9 mouse cellular contexts compared by ENCODE assay signal in genomic region chr5:22327170-22327569, GRCm38 (mm10). TPM values are rescaled to one million over a fixed set of nuclear protein-coding genes. Genes with fewer than 3 reads are reported as not detected.
DNase-seq lines count a peak whose midpoint lies in the region; ATAC-seq and TF ChIP-seq lines count a peak whose summit lies in the region.
"Had no signal": no experiment of that assay in that cellular context is flagged by ENCODE, and none has a peak within 500 bp of the region (broad histone marks: within the 10 kb centered on the region; RNA-seq: fewer than 3 reads in every experiment).

No protein-coding gene starts in this region.

- peak; percentile 63 to 82 (median 73) for TF ChIP-seq CTCF in MEL (IDR thresholded peaks at IDR 0.05 in 2 of 3, conservative IDR thresholded peaks at IDR 0.05 in 1 of 3; ENCODE audit: control insufficient read depth in 1 of 3, insufficient read depth in 1 of 3, low read depth in 2 of 3, low read length in 3 of 3, poor library complexity in 1 of 3, severe bottlenecking in 1 of 3)

- no peak overlapping the region for H3K4me2 ChIP-seq in intestine, embryonic 14.5 days (ENCODE audit: low read length)
- no peak overlapping the region for H3K4me2 ChIP-seq in intestine, embryonic 16.5 days (ENCODE audit: low read depth, low read length)
- H3K4me2 ChIP-seq: embryonic facial prominence, embryonic 15.5 days had no signal

- 0 out of 2 replicates have a peak, but pooled peaks cover 2% of the 10 kb centered on the region for H3K9me3 ChIP-seq in intestine, embryonic 14.5 days (ENCODE audit: control insufficient read depth, low read length)
- H3K9me3 ChIP-seq in intestine, embryonic 16.5 days (ENCODE audit: control insufficient read depth, low read length), result no peaks in the 10 kb centered on the region
- no peaks in the 10 kb centered on the region for H3K9me3 ChIP-seq in MEL (replicated peaks; ENCODE audit: insufficient read depth, low read length)
- H3K9me3 ChIP-seq: embryonic facial prominence, embryonic 15.5 days had no signal

- TF ChIP-seq RAD21 in MEL (IDR thresholded peaks at IDR 0.05; ENCODE audit: low read depth, low read length), result peak; percentile 37

- no peak for TF ChIP-seq EP300 in MEL (IDR thresholded peaks at IDR 0.05; ENCODE audit: low read depth in 1 of 2, low read length in 2 of 2)

- no peak for TF ChIP-seq POLR2A in MEL (IDR thresholded peaks at IDR 0.05; ENCODE audit: control insufficient read depth in 1 of 2, insufficient read depth in 1 of 2, low read depth in 1 of 2, low read length in 2 of 2, poor library complexity in 1 of 2)

- H3K9ac ChIP-seq in intestine, embryonic 14.5 days (ENCODE audit: low read length), result no peak overlapping the region
- H3K9ac ChIP-seq in intestine, embryonic 16.5 days (ENCODE audit: low read depth, low read length), result no peak overlapping the region
- no peak overlapping the region for H3K9ac ChIP-seq in MEL (ENCODE audit: control insufficient read depth, low read depth, low read length, poor library complexity, severe bottlenecking)
- H3K9ac ChIP-seq: embryonic facial prominence, embryonic 15.5 days had no signal

- H3K27ac ChIP-seq in intestine, embryonic 14.5 days (ENCODE audit: low read depth), result no peak overlapping the region
- no peak overlapping the region for H3K27ac ChIP-seq in intestine, embryonic 16.5 days (ENCODE audit: low read length)
- H3K27ac ChIP-seq in MEL (ENCODE audit: control insufficient read depth, low read depth, low read length), result no peak overlapping the region
- H3K27ac ChIP-seq: embryonic facial prominence, embryonic 15.5 days had no signal

- H3K4me3 ChIP-seq in intestine, embryonic 14.5 days (ENCODE audit: low read depth, low read length), result no peak overlapping the region
- H3K4me3 ChIP-seq in intestine, embryonic 16.5 days (ENCODE audit: low read length), result no peak overlapping the region
- no peak overlapping the region for H3K4me3 ChIP-seq in MEL (ENCODE audit: control insufficient read depth in 1 of 2, insufficient read depth in 1 of 2, low read depth in 2 of 2, low read length in 2 of 2)
- H3K4me3 ChIP-seq: embryonic facial prominence, embryonic 15.5 days had no signal

- ATAC-seq in intestine, embryonic 14.5 days (replicated peaks; ENCODE audit: low FRiP score, low TSS enrichment, low read depth), result no peak
- ATAC-seq in intestine, embryonic 16.5 days, result no peak
- peak; percentile 35; the same call in 1 of the 2 replicates for ATAC-seq in granulocyte monocyte progenitor cell, adult 5-6 weeks (replicated peaks; ENCODE audit: poor library complexity, severe bottlenecking)

- no peaks in the 10 kb centered on the region for H3K4me1 ChIP-seq in intestine, embryonic 14.5 days (replicated peaks; ENCODE audit: control insufficient read depth, insufficient read depth, low read length)
- H3K4me1 ChIP-seq in intestine, embryonic 16.5 days (ENCODE audit: control insufficient read depth, insufficient read depth, low read length), result 0 out of 2 replicates have a peak, but pooled peaks cover 3% of the 10 kb centered on the region
- no peaks in the 10 kb centered on the region for H3K4me1 ChIP-seq in MEL (ENCODE audit: control insufficient read depth in 1 of 2, insufficient read depth in 2 of 2, low read length in 2 of 2)
- H3K4me1 ChIP-seq: embryonic facial prominence, embryonic 15.5 days had no signal

- H3K79me2 ChIP-seq in MEL (ENCODE audit: control insufficient read depth, insufficient read depth, low read length, poor library complexity), result no peaks in the 10 kb centered on the region

- no peaks in the 10 kb centered on the region for H3K27me3 ChIP-seq in intestine, embryonic 14.5 days (replicated peaks; ENCODE audit: control insufficient read depth, insufficient read depth, low read length)
- H3K27me3 ChIP-seq in intestine, embryonic 16.5 days (replicated peaks; ENCODE audit: control insufficient read depth, insufficient read depth, low read length), result no peaks in the 10 kb centered on the region
- H3K27me3 ChIP-seq in MEL (ENCODE audit: control insufficient read depth in 1 of 2, insufficient read depth in 2 of 2, low read length in 2 of 2), result no peaks in the 10 kb centered on the region; a peak in 2 of 4 replicates
- H3K27me3 ChIP-seq: embryonic facial prominence, embryonic 15.5 days had no signal

- H3K36me3 ChIP-seq in intestine, embryonic 14.5 days (ENCODE audit: control insufficient read depth, insufficient read depth, low read length), result no peaks in the 10 kb centered on the region
- no peaks in the 10 kb centered on the region for H3K36me3 ChIP-seq in intestine, embryonic 16.5 days (ENCODE audit: control insufficient read depth, insufficient read depth, low read length)
- H3K36me3 ChIP-seq in MEL (ENCODE audit: control insufficient read depth in 1 of 2, insufficient read depth in 2 of 2, low read length in 2 of 2), result no peaks in the 10 kb centered on the region
- H3K36me3 ChIP-seq: embryonic facial prominence, embryonic 15.5 days had no signal

- WGBS in intestine, embryonic 14.5 days, result 78% methylated on average over 3 of the region's 3 CpGs
- 77% methylated on average over 3 of the region's 3 CpGs for WGBS in intestine, embryonic 16.5 days

- DNase-seq in intestine, embryonic 14.5 days (ENCODE audit: low spot score), result peak; percentile 67
- peak; percentile 54 for DNase-seq in A20 (ENCODE audit: low read depth, low spot score)
- peak; percentile 54 for DNase-seq in MEL (ENCODE audit: low read depth, low spot score)
- peak; percentile 14 for DNase-seq in naive thymus-derived CD4-positive, alpha-beta T cell, adult 2 months (ENCODE audit: low read depth)
- no peak for DNase-seq in left cerebral cortex, adult 11 months (ENCODE audit: low spot score)
- no peak for DNase-seq in layer of hippocampus, adult 8-10 months (ENCODE audit: low spot score in 2 of 2)

TF ChIP-seq in MEL, 35 proteins besides CTCF, POLR2A, EP300 and RAD21:
- no peak for TF ChIP-seq ETS1 (IDR thresholded peaks at IDR 0.05; ENCODE audit: low read depth, low read length)
- no peak for TF ChIP-seq HCFC1 (IDR thresholded peaks at IDR 0.05; ENCODE audit: low read depth, low read length)
- peak; percentile 69 for TF ChIP-seq SMC3 (IDR thresholded peaks at IDR 0.05; ENCODE audit: low read depth, low read length)
- no peak for TF ChIP-seq MYC (IDR thresholded peaks at IDR 0.05; ENCODE audit: low read depth, low read length)
- no peak for TF ChIP-seq CHD1 (IDR thresholded peaks at IDR 0.05; ENCODE audit: low read depth, low read length)
- TF ChIP-seq POLR2AphosphoS2 (IDR thresholded peaks at IDR 0.05; ENCODE audit: low read length), result no peak
- TF ChIP-seq E2F4 (IDR thresholded peaks at IDR 0.05; ENCODE audit: borderline replicate concordance, low read depth, low read length), result no peak
- peak; percentile 34; the same call in 1 of the 2 replicates for TF ChIP-seq ZC3H11A (IDR thresholded peaks at IDR 0.05; ENCODE audit: low read depth, low read length)
- TF ChIP-seq ZNF384 (IDR thresholded peaks at IDR 0.05; ENCODE audit: low read depth, low read length), result no peak
- no peak for TF ChIP-seq USF1 (IDR thresholded peaks at IDR 0.05; ENCODE audit: low read depth, low read length)
- no peak for TF ChIP-seq ELF1 (IDR thresholded peaks at IDR 0.05; ENCODE audit: low read depth, low read length)
- no peak for TF ChIP-seq NRF1 (IDR thresholded peaks at IDR 0.05; ENCODE audit: insufficient read depth, low read depth, low read length, poor library complexity, severe bottlenecking)
TF ChIP-seq in MEL: peak in this region for 2.

RNA-seq across cellular contexts. Expression of gene Reln, which starts 17.3 kb away (rescaled TPM):
- polyA plus RNA-seq in intestine, embryonic 14.5 days (2014; fragmentation: Nextera tagmentation; extraction: Ambion mirVana), result 2.4 and 3.7 TPM in 2 replicates
- 1.7 and 2.0 TPM in 2 replicates for polyA plus RNA-seq in intestine, embryonic 16.5 days (2015; fragmentation: Nextera tagmentation; extraction: Ambion mirVana)
- total RNA-seq in MEL (2012; rRNA removed), result not detected in 2 replicates
- not detected for polyA plus RNA-seq in MEL (2012; ENCODE audit: insufficient read depth in 1 of 2, insufficient read length in 2 of 2, low read depth in 1 of 2, low replicate concordance in 2 of 2, missing spikeins in 1 of 2)
- total RNA-seq in granulocyte monocyte progenitor cell, adult 5-6 weeks (2014; fragmentation: Nextera tagmentation), result not detected in 2 replicates
- total RNA-seq in granulocyte monocyte progenitor cell, adult 5-6 weeks (2017), result not detected in 2 replicates
- total RNA-seq in layer of hippocampus, adult 8-10 months (2022), result 10 to 100 TPM; 35.3 to 49.0 (median 41.5) TPM

Comparison
In these comparisons a context has a peak if more than half of its experiments do, and no peak if none do; other contexts are left out.
1. DNase-seq: peak in intestine, embryonic 14.5 days (single experiment), A20 (single experiment), MEL (single experiment) and naive thymus-derived CD4-positive, alpha-beta T cell, adult 2 months (single experiment); none in left cerebral cortex, adult 11 months (single experiment) and layer of hippocampus, adult 8-10 months (0 of 2).
2. RNA of gene Reln, which starts 17.3 kb away (total RNA-seq): 35.3 to 49.0 TPM in layer of hippocampus, adult 8-10 months; not detected in MEL and not detected in granulocyte monocyte progenitor cell, adult 5-6 weeks; every median in the first group is over 10 times any median in the second.